Mouse (Mus musculus) forebrain, embryonic 13.5 days (tissue): ENCODE data around the gene Qser1. TPM values are rescaled to one million over a fixed set of nuclear protein-coding genes. Genes with fewer than 3 reads are reported as not detected.

Experiments
- ATAC-seq: fragments of 200-750 bp; cut with Nextera tagmentation; 2 replicates; pipeline ENCODE4 v1.8.0; 2017
- H3K27ac ChIP-seq: fragments of 300-500 bp; sonication (generic); 2 replicates; pipeline ENCODE4 v1.5.1; 2015; ENCODE audit warnings: inconsistent platforms, mild to moderate bottlenecking, moderate library complexity
- H3K27me3 ChIP-seq: fragments of 300-500 bp; sonication (generic); 2 replicates; pipeline ENCODE4 v1.6.1; 2015; ENCODE audit warnings: mild to moderate bottlenecking, inconsistent platforms
- H3K36me3 ChIP-seq: fragments of 300-500 bp; sonication (generic); 2 replicates; pipeline ENCODE4 v1.6.1; 2015; ENCODE audit warnings: mild to moderate bottlenecking, inconsistent platforms; ENCODE audit not compliant: poor library complexity, severe bottlenecking
- H3K4me1 ChIP-seq: fragments of 300-500 bp; sonication (generic); 2 replicates; pipeline ENCODE4 v1.6.1; 2015; ENCODE audit warnings: inconsistent platforms
- H3K4me2 ChIP-seq: fragments of 300-500 bp; sonication (generic); 2 replicates; pipeline ENCODE4 v1.6.1; 2015; ENCODE audit warnings: inconsistent platforms, mild to moderate bottlenecking, moderate library complexity
- H3K4me3 ChIP-seq: fragments of 300-500 bp; sonication (generic); 2 replicates; pipeline ENCODE4 v1.5.1; 2015; ENCODE audit warnings: mild to moderate bottlenecking, inconsistent platforms
- H3K9ac ChIP-seq: fragments of 300-500 bp; sonication (generic); 2 replicates; pipeline ENCODE4 v1.6.1; 2015; ENCODE audit warnings: mild to moderate bottlenecking, inconsistent platforms
- H3K9me3 ChIP-seq: fragments of 300-500 bp; sonication (generic); replicated peaks from 2 replicates; pipeline ENCODE4 v1.6.1; 2016; ENCODE audit warnings: inconsistent platforms
- WGBS: fragments of 180-500 bp; shearing (Covaris S2); methylation state at CpG from one replicate; pipeline ENCODE4 v1.1.7; 2015; 5-methylcytosine and 5-hydroxymethylcytosine counted together
- polyA plus RNA-seq: library from polyadenylated mRNA; unstranded; fragments of >200 nt; fragmentation: Nextera tagmentation; extraction: Ambion mirVana; gene quantifications from 2 replicates; pipeline ENCODE4 v1.2.1, GENCODE M21; 2015

The Qser1 gene
- polyA plus RNA-seq, 1 experiment from 2014 or later = 12.7 TPM

- WGBS = under 1% methylated on average over 33 of the region's 33 CpGs
- Histone ChIP-seq H3K9me3 (no peaks in the 10 kb centered on the region), H3K4me3 (peak overlapping the region; percentile 96), H3K27me3 (no peaks in the 10 kb centered on the region), H3K4me1 (peaks cover 32% of the 10 kb centered on the region), H3K4me2 (peak overlapping the region; percentile 84), H3K36me3 (no peaks in the 10 kb centered on the region), H3K9ac (peak overlapping the region; percentile 99), H3K27ac (peak overlapping the region; percentile 98)
- peak; percentile 24 for ATAC-seq
Observed at GRCm38 (mm10) chr2:104815561-104816370, 794 bp downstream of the Qser1 start.

- no peaks in the 10 kb centered on the region for H3K27me3 ChIP-seq
- peak overlapping the region; percentile 45 for H3K4me2 ChIP-seq
- H3K27ac ChIP-seq = peak overlapping the region; percentile 55
- no peak for ATAC-seq
- H3K9ac ChIP-seq = 0 out of 2 replicates have a peak overlapping the region, but pooled peaks have one; percentile 12
- 28% methylated on average over 5 of the region's 5 CpGs for WGBS
- no peaks in the 10 kb centered on the region for H3K36me3 ChIP-seq
- no peaks in the 10 kb centered on the region for H3K9me3 ChIP-seq
- H3K4me1 ChIP-seq = peaks cover 32% of the 10 kb centered on the region
- peak overlapping the region; percentile 96 for H3K4me3 ChIP-seq
Observed at GRCm38 (mm10) chr2:104814181-104814951, 2.2 kb downstream of the Qser1 start.

DNA sequence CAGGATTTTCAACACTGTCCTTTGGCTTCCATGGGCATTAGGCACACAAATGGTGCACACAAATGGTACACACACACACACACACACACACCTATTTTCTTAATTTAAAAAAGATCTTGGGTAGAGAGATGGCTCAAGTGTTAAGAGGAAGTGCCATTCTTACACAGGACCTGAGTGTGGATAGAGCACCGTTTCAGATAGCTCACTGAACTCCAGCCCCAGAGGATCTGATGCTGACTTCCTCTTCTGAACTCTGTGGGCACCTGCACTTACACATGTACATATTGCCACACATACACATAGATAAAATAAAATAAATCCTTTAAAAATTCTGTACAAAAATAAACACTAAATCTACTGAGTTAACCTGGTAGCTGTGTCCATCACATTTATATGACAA is 11.1 kb downstream of the Qser1 start:
- Histone ChIP-seq H3K27ac (no peak overlapping the region), H3K27me3 (no peaks in the 10 kb centered on the region), H3K4me3 (no peak overlapping the region), H3K9me3 (no peaks in the 10 kb centered on the region), H3K4me1 (no peaks in the 10 kb centered on the region), H3K4me2 (no peak overlapping the region), H3K36me3 (no peaks in the 10 kb centered on the region), H3K9ac (no peak overlapping the region)
- 89% methylated on average over 1 of the region's 1 CpGs for WGBS
- no peak for ATAC-seq

DNA sequence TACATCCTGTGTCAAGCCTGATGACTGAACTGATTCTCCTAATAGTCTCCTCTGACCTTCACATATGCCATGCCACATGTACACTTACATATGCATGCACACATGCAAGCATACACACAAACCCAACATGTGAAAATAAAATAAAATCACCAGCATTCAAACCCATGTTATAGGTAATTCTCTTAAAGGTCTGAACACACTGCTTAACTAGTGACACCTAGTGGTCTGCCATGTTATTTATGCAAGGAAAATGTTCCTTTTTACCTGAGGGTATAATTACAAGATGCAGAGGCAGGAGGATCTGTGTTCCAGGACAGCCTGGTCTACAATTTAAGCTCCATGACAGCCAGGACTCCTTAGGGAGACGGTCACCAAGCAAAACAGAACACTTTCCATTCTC is 41.8 kb downstream of the Qser1 start:
- no peak overlapping the region for H3K27ac ChIP-seq
- ATAC-seq = no peak
- H3K36me3 ChIP-seq = peaks cover 65% of the 10 kb centered on the region
- no peaks in the 10 kb centered on the region for H3K9me3 ChIP-seq
- H3K4me1 ChIP-seq = no peaks in the 10 kb centered on the region
- no peak overlapping the region for H3K9ac ChIP-seq
- no peaks in the 10 kb centered on the region for H3K27me3 ChIP-seq
- 95% methylated on average over 1 of the region's 1 CpGs for WGBS
- H3K4me3 ChIP-seq = no peak overlapping the region
- H3K4me2 ChIP-seq = no peak overlapping the region

- ATAC-seq = no peak
- H3K4me2 ChIP-seq = no peak overlapping the region
- no peak overlapping the region for H3K4me3 ChIP-seq
- no peaks in the 10 kb centered on the region for H3K4me1 ChIP-seq
- 97% methylated on average over 1 of the region's 1 CpGs for WGBS
- no peaks in the 10 kb centered on the region for H3K9me3 ChIP-seq
- no peak overlapping the region for H3K27ac ChIP-seq
- no peak overlapping the region for H3K9ac ChIP-seq
- no peaks in the 10 kb centered on the region for H3K27me3 ChIP-seq
- peaks cover 68% of the 10 kb centered on the region for H3K36me3 ChIP-seq
Observed at GRCm38 (mm10) chr2:104768697-104769096, 47.9 kb downstream of the Qser1 start.

DNA sequence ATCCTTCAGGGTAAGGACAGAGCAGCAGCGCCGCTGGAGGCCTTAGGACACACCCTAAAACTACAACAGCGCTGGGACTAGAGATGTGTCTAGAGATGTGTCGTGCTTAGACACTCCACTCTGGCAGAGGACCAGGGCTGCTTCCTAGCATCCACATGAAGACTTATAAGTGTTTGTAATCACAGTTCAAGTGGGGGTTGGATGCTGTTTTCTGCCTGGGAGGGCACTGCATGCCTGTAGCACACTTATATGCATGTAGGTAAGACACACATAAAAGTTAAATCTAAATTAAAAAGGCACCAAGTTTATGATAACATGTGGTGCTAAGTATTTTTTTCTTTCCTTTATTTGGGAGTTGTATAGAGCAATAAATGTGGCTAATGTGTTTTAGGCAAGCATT is 52.5 kb downstream of the Qser1 start:
- Histone ChIP-seq H3K36me3 (peaks cover 59% of the 10 kb centered on the region), H3K9ac (no peak overlapping the region), H3K4me1 (no peaks in the 10 kb centered on the region), H3K4me2 (no peak overlapping the region), H3K4me3 (no peak overlapping the region), H3K27ac (no peak overlapping the region), H3K9me3 (no peaks in the 10 kb centered on the region), H3K27me3 (no peaks in the 10 kb centered on the region)
- no peak for ATAC-seq
- 97% methylated on average over 4 of the region's 4 CpGs for WGBS

GRCm38 (mm10) chr2:104763134-104763703 is 53.3 kb downstream of the Qser1 start:
- 89% methylated on average over 8 of the region's 8 CpGs for WGBS
- H3K9me3 ChIP-seq = no peaks in the 10 kb centered on the region
- no peak overlapping the region for H3K4me3 ChIP-seq
- no peak for ATAC-seq
- H3K36me3 ChIP-seq = peaks cover 53% of the 10 kb centered on the region
- no peak overlapping the region for H3K27ac ChIP-seq
- H3K27me3 ChIP-seq = no peaks in the 10 kb centered on the region
- H3K4me1 ChIP-seq = no peaks in the 10 kb centered on the region
- no peak overlapping the region for H3K9ac ChIP-seq
- H3K4me2 ChIP-seq = no peak overlapping the region

DNA sequence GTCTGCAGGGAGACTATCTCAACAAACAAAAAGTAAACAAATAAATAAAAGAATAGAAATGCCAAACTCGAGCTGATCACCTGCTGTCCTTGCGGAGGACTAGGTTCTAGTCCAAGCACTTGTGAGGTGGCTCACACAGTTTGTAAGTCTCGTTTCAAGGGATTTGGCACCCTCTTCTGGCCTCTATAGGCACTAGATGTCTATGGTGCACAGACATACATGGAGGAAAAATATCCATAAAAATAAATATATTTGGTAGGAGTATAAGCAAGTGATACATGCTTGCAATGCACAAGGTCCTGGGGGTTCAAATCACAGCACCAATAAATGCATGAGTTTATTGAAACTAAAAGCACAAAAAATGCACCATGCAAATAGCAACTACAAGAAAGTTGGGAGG is 65.9 kb downstream of the Qser1 start:
- no peak overlapping the region for H3K9ac ChIP-seq
- WGBS = 64% methylated on average over 3 of the region's 3 CpGs
- peaks cover 11% of the 10 kb centered on the region for H3K36me3 ChIP-seq
- no peaks in the 10 kb centered on the region for H3K4me1 ChIP-seq
- 0 out of 2 replicates have a peak, but pooled peaks have one; percentile 69 for ATAC-seq
- no peaks in the 10 kb centered on the region for H3K9me3 ChIP-seq
- no peak overlapping the region for H3K27ac ChIP-seq
- H3K27me3 ChIP-seq = no peaks in the 10 kb centered on the region
- no peak overlapping the region for H3K4me3 ChIP-seq
- no peak overlapping the region for H3K4me2 ChIP-seq

GRCm38 (mm10) chr2:104748652-104749183 is 67.8 kb downstream of the Qser1 start:
- H3K27me3 ChIP-seq = peaks cover 2% of the 10 kb centered on the region; the same call in 1 of the 2 replicates
- H3K4me1 ChIP-seq = no peaks in the 10 kb centered on the region
- no peak overlapping the region for H3K9ac ChIP-seq
- H3K4me3 ChIP-seq = no peak overlapping the region
- H3K4me2 ChIP-seq = no peak overlapping the region
- no peaks in the 10 kb centered on the region for H3K9me3 ChIP-seq
- peaks cover 7% of the 10 kb centered on the region for H3K36me3 ChIP-seq
- no peak for ATAC-seq
- H3K27ac ChIP-seq = no peak overlapping the region
- 79% methylated on average over 5 of the region's 5 CpGs for WGBS

- H3K36me3 ChIP-seq = no peaks in the 10 kb centered on the region
- peaks cover 15% of the 10 kb centered on the region; the same call in 1 of the 2 replicates for H3K27me3 ChIP-seq
- peaks cover 17% of the 10 kb centered on the region for H3K4me1 ChIP-seq
- H3K27ac ChIP-seq = no peak overlapping the region
- H3K4me3 ChIP-seq = no peak overlapping the region
- H3K9ac ChIP-seq = no peak overlapping the region
- no peak for ATAC-seq
- H3K4me2 ChIP-seq = no peak overlapping the region
- no peaks in the 10 kb centered on the region for H3K9me3 ChIP-seq
- WGBS = 55% methylated on average over 8 of the region's 8 CpGs
Observed at GRCm38 (mm10) chr2:104746251-104746650, 70.3 kb downstream of the Qser1 start.

DNA sequence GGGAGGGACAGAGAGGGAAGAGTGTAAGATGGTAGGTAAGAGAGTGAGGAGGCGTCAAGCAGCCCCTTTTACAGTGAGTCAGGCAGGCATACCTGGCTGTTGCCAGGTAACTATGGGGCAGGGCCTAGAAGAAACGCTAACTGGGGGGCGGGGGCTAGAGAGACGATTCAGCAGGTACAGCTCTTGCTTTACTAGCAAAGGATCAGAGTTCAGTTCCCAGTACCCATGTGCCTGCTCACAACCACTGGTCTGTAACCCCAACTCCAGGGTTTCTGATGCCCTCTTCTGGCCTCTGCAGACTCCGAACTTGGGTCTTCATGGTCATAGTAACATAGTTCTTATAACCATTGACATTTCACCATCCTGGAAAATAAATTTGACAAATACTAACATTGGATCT is 72.6 kb downstream of the Qser1 start:
- Histone ChIP-seq H3K9ac (no peak overlapping the region), H3K4me3 (no peak overlapping the region), H3K27me3 (peaks cover 28% of the 10 kb centered on the region; the same call in 1 of the 2 replicates), H3K4me2 (no peak overlapping the region), H3K36me3 (no peaks in the 10 kb centered on the region), H3K4me1 (peaks cover 28% of the 10 kb centered on the region), H3K27ac (no peak overlapping the region), H3K9me3 (no peaks in the 10 kb centered on the region)
- no peak for ATAC-seq
- 55% methylated on average over 5 of the region's 5 CpGs for WGBS

DNA sequence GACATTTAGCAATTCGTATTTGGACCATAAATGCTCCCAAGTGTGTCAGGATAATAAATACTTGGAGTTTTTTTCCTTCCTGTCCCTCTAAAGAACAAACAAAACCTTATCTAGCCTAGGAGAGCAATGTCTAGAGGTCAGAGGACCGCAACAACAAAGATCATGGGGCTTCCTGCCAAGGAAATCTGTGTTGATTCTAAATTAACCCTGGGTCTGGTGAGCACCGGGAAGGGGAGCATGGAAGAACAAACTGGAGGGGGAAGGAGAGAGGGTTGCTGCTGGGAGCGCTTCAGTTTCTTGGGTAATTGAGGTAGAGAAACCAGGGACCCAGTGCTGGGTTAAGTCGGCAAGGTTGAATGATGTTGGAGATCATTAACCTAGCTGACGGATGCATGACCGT is 73.4 kb downstream of the Qser1 start:
- Histone ChIP-seq H3K4me2 (peak overlapping the region; percentile 98), H3K9ac (peak overlapping the region; percentile 72; the same call in 1 of the 2 replicates), H3K36me3 (no peaks in the 10 kb centered on the region), H3K27me3 (peaks cover 28% of the 10 kb centered on the region; the same call in 1 of the 2 replicates), H3K27ac (no peak overlapping the region), H3K9me3 (no peaks in the 10 kb centered on the region), H3K4me1 (peaks cover 28% of the 10 kb centered on the region), H3K4me3 (peak overlapping the region; percentile 58)
- WGBS = 16% methylated on average over 7 of the region's 7 CpGs
- no peak for ATAC-seq
